Mouse (Mus musculus): Measurements from ENCODE around the gene Lix1l. TPM values are rescaled to one million over a fixed set of nuclear protein-coding genes. Genes with fewer than 3 reads are reported as not detected.
"Not testable (repeated sequence)": the region's sequence is repeated elsewhere in the genome, so short reads cannot be mapped to it uniquely, and the experiment has no call there.

Gene Lix1l
- total RNA-seq, 2 experiments from 2014 or later = 29.3 to 52.1 TPM

DNA sequence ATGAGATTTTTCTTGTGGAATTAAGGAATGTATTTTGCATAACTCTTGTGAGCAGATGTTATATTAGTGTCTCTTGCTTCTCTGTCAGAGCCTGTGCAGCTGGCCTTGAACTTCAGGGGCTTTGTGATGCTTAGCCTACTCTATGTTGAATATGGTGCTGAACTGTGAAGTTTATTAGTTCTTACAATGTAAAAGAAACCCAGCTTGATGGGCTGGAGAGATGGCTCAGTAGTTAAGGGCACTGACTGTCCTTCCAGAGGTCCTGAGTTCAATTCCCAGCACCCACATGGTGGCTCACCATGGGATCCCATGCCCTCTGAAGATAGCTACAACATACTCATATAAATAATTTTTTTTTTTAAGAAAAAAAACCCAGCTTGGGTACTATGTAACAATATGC is 31.1 kb downstream of the Lix1l start:
- no peak for DNase-seq

DNA sequence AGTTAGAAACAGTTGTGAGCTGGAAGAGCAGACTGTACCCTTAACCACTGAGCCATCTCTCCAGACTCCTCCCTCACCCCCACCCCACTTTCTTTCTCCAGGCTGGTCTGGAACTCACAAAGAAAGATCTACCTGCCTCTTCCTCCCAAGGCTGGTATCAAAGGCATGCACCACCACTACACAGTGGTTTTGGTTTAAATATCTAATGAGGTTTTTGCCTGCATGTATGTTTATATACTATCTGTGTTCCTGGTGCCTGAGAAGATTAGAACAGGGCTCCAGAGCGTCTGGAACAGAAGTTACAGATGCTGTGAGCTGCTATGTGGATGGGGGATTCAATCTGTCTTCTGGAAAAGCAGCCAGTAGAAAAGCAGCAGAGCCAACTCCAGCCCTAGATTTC is 33.1 kb downstream of the Lix1l start:
- DNase-seq = no peak

DNA sequence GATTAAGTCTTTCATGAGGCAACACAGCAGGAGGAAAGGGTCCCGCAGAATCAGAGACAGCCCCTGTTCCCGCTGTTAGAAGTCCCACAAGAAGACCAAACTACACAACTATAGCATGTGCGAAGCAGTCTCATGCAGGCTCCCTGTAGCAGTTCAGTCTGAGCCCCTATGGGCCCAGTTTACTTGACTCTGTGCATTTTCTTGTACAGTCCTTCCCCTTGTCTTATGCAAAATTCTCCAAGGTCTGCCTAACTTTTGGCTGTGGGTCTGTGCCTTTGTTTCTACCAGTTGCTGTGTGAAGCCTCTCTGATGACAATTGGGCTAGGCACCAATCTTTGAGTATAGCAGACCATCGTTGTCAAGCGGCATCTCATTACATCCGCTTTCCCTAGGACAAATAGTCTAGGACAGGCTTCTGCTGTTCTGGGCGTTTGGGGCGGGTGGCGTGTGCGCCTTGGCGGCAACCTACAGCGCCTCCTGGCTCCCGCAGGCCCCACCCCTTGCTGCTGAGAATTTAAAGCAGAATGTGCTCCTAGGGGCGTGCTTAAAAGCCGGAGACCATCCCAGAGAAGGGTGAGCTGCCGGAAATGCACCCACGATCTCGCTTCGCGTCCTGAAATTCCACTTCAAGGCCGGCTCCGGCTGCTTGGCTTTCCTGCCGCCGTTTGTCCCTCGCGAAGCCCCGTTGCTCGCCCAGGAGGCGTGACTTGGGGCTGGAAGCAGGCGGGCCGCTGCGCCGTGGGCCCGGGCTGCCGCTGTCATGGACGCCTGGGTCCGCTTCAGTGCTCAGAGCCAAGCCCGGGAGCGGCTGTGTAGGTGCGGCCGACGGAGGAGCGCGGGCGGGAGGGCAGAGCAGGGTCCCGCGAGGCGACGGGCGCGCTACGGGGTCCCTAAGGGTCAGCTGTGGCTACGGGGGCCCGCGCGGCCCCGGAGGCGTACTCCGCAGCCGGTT is 34.3 kb downstream of the Lix1l start, which contains the start of the genes Pex11b and Gm42957:
Gene Pex11b (plus strand): TSS at position 449 of the 952 bp plus-strand sequence.
Gene Gm42957 (plus strand): TSS at position 547 of the 952 bp plus-strand sequence.
- peak; percentile 95 for DNase-seq

DNA sequence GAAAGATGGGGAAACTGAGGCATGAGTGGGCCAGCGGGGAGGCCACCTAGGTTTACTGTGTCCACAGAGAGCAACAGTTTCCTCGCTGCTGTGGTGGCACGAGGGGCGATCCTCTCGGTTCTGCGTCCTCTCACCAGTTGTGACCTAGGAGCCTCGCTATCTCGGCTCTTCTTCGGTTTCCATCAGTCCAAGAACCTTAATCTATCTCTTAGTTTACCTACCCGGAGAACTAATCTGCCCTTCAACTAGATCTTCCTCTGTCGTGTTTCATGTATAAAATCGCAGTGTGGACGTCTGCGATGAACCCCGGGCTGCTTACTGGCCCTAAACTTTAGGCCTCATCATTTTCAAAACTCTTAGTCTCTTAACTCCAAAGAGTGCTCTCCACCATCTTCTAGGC is 35.0 kb downstream of the Lix1l start:
- DNase-seq = no peak

DNA sequence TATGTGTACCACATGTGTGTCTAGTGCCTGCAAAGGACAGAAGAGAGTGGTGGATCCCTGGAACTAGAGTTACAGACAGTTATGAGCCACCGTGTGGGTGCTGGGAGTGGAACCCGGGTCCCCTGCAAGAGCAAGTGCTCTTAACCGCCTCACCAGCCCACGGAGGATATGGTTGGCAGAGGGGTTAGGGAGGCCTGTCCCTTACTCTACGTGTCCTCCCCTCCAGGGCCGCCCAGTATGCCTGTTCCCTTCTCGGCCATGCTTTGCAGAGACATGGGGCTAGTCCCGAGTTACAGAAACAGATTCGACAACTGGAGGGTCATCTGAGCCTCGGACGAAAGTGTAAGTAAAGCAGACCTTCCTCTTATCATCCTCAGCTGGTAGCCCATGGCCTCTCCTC is 35.5 kb downstream of the Lix1l start:
- DNase-seq = no peak

DNA sequence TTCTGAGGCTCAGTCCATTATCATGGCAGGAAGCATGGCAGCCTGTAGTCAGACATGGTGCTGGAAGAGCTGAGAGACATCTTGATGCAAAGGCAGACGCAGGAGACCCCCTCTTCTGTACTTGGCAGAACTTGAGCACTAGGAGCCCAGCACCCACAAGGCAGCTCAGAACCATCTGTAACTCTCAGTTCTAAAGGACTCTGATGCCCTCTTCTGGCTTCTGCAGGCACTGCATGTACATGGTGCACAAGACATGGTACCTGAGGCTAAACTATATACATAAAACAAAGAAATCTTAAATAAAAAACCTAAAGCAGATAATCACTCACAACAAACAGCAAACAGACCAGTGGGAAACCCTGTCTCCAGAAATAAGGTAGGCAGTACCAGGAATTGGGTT is 38.3 kb downstream of the Lix1l start:
- DNase-seq = peak; percentile 70 to 80

DNA sequence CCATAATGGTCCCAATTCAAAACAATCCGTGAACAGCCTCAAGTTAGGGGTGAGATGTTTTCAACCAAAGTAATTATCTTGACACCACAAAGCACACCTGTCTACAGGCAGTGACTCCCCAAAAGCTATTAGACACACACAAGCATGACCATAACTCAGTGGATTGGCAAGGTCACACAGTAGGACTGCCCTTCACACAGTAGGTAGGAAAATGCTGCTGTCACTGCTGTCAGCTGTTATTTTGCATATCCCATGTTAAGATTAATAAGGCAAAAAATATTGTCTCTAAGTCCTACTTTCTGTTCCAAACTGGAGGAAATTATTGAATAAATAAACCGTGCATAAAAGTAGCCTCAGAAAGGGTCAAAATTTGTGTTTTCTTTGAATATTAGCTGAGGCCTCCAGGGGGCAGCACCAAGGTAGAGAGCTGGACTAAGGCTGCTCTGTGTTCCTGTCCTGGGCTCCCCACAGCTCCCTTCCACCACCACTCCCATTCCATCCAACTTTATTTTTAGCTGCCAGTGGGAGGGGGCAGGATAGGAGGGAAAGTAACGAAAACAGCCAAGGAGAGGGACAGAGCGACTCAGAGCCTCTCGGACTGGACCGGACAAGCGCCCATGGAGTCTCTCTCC is 44.2 kb downstream of the Lix1l start, which contains the start of gene Itga10:
Gene Itga10 (plus strand): TSS at position 567 of the 632 bp plus-strand sequence.
- DNase-seq = peak; percentile 27 to 58

DNA sequence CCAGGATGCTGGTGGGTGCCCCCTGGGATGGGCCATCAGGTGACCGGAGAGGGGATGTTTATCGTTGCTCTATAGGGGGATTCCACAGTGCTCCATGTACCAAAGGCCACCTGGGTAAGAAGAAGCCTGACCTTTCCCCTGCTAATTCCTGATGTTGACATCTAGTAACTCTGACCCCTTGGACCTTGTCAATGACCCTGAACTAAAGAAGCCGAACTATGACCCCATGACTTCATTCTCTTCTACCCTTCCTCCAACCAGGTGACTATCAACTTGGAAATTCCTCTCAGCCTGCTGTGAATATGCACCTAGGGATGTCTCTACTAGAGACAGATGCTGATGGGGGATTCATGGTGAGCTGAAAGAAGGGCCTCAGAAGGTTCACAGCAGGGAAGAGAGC is 46.4 kb downstream of the Lix1l start:
- no peak for DNase-seq

DNA sequence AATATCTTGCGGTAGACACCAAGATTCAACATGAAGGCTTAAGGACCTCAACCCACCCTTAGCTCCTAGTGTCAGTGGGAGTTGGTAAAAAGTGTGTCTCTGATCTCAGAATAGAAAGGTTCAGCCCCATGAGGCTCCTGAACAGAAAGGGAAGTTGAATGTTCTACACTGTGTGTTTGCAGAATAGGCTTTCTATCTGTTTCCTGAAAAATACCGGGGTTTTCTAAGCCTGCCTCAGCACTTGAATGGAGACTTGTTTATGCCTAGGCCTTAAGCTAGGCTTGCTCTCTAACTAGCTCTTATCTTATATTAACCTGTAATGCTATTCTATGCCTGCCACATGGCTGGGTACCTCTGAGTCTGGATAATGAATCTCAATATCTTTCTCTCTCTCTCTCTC is 60.0 kb downstream of the Lix1l start:
- DNase-seq = no peak

DNA sequence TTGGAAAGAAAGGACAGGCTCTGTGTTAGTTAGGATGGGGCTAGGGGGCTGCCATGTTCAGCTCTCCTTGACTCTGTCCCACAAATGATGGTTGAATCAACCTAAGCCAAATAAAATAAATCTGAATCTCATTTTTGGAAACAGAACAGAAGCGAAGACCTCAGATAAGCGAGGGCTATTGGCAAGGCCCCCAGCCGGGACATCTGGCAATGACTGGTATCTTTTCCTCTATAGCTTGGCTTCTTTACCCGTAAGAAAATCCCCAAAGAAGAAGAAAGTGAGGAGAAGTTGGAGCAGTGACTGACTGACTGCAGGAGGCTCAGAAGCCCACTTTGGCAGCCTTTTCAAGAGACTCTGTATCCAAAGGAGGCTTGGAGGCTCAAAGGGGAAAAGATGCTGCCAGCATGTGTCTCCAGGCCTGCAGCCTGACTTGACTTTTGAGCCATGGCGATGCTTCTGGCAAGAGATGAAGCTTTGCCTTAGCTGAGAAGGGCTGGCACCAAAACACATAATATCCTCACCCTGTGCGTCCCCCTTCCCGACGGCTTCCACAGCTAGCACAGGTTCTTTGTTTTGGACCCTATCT is 61.9 kb downstream of the Lix1l start:
- peak in 1 of 2 experiments; percentile 16 for DNase-seq

DNA sequence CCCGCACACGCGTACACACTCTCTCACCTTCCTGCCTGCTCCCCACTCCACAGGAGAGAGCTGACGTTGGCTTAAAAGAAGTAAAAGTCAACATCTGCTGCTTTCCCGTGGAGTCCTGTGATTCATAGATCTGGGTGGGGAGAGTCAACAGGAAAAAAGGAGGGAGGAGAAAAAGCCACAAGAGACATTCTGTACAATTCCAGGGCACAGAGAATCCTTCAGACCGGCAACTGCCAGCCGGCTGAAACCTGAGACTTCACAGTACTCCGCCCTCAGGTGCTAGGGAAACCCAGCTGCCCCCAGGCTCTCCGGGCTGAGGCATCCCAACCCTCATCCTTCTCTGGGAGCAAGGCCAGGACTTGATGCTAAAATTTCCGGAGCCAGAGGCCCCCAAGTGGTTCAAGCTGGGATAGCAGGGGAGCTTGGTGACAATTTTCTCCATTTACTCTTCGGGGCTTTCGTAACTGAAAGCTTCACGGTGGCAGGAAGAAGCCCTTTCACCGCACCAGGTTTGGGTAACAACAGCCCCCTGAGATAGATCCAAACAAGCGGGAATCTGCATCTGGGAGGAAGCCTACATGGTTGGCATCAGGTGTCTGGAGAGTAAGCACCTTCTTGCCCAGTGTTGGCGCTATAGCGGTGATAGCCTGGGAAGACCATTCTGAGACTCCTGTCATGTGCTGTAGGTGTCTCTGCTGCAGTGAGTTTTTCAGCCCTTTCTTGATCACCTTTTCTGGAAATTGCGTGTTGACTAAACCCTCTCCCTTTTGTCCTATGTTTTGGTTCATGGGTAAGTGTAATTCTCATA is 62.7 kb downstream of the Lix1l start:
- DNase-seq = peak; percentile 76 to 85

DNA sequence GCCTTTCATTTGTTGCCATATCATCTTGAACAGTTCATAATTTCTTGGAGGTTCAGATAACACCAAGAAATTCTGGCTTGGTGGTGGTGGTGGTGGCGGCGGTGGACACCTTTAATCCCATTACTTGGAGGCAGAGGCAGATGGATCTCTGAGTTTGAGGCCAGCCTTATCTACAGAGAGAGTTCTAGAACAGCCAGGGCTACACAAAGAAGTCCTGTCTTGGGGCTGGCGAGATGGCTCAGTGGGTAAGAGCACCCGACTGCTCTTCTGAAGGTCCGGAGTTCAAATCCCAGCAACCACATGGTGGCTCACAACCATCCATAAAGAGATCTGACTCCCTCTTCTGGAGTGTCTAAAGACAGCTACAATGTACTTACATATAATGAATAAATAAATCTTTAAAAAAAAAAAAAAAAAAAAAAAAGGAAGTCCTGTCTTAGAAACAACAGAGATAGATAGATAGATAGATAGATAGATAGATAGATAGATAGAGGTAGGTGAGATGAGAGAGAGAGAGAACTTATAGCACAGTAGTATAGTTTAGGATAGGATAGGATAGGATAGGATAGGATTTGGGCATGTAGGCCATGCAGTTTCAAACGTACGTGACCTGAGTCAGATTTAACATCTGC is 64.9 kb downstream of the Lix1l start:
- not testable (repeated sequence) for DNase-seq

DNA sequence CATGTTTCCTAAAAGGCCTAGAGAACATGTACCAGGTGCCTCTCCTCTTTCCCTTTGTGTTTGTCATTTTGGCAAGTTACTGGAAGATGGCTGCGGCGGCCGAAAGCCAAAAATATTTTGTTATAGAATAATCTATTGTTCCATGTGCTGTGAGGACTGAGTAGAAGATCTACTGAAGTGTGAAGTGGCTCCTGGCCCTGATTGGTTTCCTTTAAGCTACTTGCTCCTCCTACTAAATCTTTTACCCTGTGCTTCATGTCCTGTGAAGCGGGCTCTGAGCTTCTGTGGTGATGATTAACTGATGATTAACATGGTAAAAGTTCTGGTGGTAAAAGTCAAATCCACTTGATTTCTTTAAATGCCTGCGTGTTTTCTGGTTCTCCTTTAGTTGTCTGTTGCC is 66.0 kb downstream of the Lix1l start:
- no peak for DNase-seq

DNA sequence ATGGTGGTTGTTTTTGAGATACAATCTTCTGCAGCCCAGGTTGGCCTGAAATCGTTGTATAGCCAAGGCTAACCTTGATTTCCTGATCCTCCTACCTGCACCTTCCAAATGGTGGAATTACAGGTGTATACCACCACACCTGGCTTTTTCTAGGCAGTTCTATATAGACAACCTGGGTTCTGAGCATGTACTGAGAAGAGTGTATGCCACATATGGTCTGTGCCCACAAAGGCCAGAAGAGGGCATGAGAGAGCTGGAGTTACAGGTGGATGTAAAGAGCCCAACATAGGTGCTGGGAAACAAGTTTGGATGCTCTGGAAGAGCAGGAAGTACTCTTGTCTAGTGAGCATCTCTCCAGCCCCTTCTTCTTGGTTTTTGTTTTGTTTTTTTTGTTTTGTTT is 66.4 kb downstream of the Lix1l start:
- DNase-seq = peak; percentile 44 to 48

DNA sequence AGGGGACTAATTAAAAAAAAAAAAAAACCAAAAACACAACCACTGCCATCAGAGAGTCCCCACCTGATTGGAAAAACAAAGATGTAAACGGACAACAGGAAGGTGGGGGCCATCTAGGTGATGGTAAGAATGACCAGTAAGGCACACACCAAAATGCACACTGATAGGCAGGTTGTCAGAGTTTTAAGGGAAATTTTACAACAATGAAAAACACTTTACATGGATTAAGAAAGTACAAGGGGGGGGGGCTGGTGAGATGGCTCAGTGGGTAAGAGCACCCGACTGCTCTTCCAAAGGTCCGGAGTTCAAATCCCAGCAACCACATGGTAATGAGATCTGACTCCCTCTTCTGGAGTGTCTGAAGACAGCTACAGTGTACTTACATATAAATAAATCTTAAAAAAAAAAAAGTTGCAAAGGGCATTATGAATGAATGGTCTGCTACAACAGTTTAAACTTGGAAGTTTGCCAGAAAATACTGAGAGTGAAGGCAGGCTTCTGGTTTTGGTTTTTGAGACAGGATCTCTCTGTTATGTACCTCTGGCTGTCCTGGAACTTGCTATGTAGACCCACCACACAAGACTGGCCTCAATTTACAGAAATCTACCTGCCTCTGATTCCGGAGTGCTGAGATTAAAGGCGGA is 67.6 kb downstream of the Lix1l start:
- no peak for DNase-seq

DNA sequence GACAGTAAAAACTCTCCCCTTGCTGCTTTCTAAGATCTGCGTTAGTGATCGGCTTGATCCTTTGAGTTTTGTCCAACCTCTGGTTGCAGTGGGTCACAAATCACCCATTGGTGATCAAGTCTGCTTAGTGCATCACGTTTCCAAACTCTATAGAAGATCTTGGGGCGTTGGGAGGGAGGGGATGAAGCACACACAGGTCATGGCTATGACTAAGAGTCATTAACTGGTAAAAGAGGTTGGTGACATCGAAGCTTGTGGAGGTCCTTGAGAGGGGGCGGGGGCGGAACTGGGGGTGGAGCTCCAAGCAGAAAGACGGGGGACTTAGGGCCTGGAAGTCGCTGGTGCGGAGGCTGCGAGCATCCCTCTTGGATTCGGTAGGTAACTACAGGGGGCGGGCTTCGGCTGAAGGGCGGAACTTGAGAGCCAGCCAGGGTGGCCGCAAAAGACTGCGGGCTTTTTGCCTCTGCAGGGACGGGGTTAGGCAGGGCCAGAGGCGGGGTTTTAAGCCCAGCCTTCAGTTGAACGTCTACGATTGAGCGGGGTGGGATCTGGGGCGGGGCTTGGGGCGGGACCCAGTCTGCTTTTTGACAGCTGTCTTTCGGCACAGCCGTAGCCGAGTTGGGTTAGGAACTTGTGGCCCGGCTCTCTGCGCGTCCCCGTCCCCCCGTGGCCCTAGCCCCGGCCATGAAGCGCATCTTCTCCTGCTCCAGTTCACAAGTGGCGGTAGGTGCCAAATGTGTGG is 68.9 kb downstream of the Lix1l start, which contains the start of gene Ankrd35:
Gene Ankrd35 (plus strand): TSS at position 405 of the 742 bp plus-strand sequence.
- DNase-seq = peak; percentile 83 to 84

DNA sequence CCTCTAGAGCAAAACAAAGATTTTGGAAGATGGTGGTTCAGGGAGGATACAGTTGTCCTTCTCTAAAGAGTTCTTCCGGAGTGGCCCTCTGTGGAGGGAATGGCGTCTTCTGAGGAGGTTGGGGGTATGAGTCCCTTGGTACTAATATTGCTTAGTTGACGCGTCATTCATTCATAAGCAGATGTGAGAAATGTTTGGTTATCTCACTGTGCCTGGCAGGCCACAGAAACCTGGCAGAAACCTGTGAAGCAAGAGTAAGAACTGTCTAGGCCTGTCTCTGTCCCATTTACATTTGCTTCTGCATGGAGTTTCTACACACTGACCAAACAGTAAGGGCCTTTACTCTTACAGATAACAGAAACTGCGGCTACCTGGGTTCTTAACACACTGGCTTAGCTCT is 70.6 kb downstream of the Lix1l start:
- no peak for DNase-seq

DNA sequence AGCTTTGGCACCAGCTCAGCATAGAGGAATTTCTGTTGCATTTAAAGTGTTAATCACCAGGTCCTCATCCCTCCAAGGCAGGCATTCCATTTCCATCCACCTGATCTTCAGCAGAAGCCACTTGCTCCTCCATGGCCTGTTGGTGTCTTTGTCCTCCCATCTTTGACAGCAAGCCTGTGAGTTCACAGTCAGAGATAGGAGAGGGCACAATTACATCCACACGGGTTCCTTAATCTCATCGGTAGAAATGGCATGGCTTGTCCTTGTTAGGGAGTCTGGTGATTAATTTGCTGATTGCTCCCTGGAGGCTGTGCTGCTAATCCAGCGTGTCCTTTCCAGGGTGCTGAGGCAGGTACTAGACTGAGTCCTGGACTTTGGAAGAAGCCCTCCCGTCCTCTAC is 72.6 kb downstream of the Lix1l start:
- no peak for DNase-seq

DNA sequence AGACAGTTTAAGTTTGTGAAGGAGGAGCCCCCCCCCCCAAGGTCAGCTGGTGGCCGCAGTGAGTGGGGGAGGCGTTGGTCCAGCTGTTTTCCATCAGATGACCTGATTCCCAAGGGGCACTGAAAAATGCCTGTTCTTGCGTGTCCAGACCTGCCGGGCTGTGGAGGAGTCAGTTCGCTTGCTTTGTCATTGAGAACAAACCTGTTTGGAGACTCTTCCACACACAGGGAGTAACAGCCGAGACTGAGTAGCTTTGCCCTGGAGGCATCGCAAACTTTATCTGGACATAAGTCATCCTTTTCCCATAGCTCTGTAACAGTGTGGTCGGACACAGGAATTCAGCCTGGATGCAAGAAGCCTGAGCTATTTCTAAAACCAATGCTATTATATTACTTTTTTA is 73.5 kb downstream of the Lix1l start:
- no peak for DNase-seq

DNA sequence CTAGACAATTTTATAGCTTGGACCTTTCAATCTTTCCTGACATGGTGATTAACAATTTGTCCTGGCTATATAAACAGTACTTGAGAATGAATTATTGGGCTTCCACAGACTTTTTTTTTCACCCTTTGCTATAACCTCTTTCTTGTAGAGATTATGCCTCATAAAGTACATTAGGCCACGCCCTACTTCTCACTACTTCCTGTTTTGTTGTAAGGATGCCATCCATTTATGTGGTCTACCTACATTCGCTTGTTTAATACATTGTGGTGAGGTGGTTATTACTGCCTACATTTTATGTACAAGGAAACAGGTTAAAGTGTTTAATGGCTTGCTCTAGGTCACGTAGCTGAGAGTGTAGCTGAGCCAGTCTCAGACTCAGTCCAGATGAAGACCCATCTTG is 74.2 kb downstream of the Lix1l start:
- DNase-seq = no peak

Data from adrenal gland, postnatal 36 days (tissue).